Mouse (Mus musculus) MEL (cell line): ENCODE measurements at regions not wholly inside any gene's neighbourhood (a gene's known extent, or its start where the extent isn't known, plus 50 kb on each side); places are given as distances from the start of the nearest gene placed in this dataset.

Experiments
- CHD1 ChIP-seq: IDR thresholded peaks from 2 replicates; pipeline ENCODE4 v1.6.1; 2012; ENCODE audit warnings: low read depth, mild to moderate bottlenecking, inconsistent platforms, low read length, improper control_type of control experiment
- CTCF ChIP-seq, 3 experiments: IDR thresholded peaks in 2 of 3; conservative IDR thresholded peaks in 1 of 3; 2 replicates each; pipeline ENCODE4 v1.5.1; 2011 to 2012; ENCODE audit warnings: low read length in 3 of 3, low read depth in 2 of 3, mild to moderate bottlenecking in 2 of 3, improper control_type of control experiment in 1 of 3, inconsistent platforms in 1 of 3, mixed read lengths in 1 of 3, moderate library complexity in 1 of 3; ENCODE audit not compliant: control insufficient read depth in 1 of 3, insufficient read depth in 1 of 3, poor library complexity in 1 of 3, severe bottlenecking in 1 of 3
- JUND ChIP-seq: IDR thresholded peaks from 2 replicates; pipeline ENCODE4 v1.6.1; 2011; ENCODE audit warnings: low read depth, mild to moderate bottlenecking, improper control_type of control experiment, low read length
- MAX ChIP-seq: IDR thresholded peaks from 2 replicates; pipeline ENCODE4 v1.6.1; 2011; ENCODE audit warnings: low read length, improper control_type of control experiment
- MEF2A ChIP-seq: IDR thresholded peaks from 2 replicates; pipeline ENCODE4 v1.6.1; 2014; ENCODE audit warnings: low read depth, mild to moderate bottlenecking, inconsistent platforms, low read length, improper control_type of control experiment; ENCODE audit not compliant: poor library complexity, insufficient replicate concordance, severe bottlenecking; ENCODE audit errors: extremely low read depth
- POLR2A ChIP-seq, 2 experiments: IDR thresholded peaks; 2 replicates each; pipeline ENCODE4 v1.6.1; 2011 to 2012; ENCODE audit warnings: low read length in 2 of 2, mild to moderate bottlenecking in 2 of 2, control low read depth in 1 of 2, improper control_type of control experiment in 1 of 2, low read depth in 1 of 2, moderate library complexity in 1 of 2; ENCODE audit not compliant: control insufficient read depth in 1 of 2, insufficient read depth in 1 of 2, poor library complexity in 1 of 2
- RAD21 ChIP-seq: IDR thresholded peaks from 2 replicates; pipeline ENCODE4 v1.6.1; 2011; ENCODE audit warnings: mild to moderate bottlenecking, low read depth, low read length, improper control_type of control experiment

GRCm38 (mm10) chr4:47630427-47630826 is 156.0 kb downstream of the Sec61b start:
- TF ChIP-seq MEF2A (no peak), POLR2A (IDR thresholded peaks at IDR 0.05; ENCODE audit: control insufficient read depth in 1 of 2, insufficient read depth in 1 of 2, low read depth in 1 of 2, low read length in 2 of 2, poor library complexity in 1 of 2) (no peak), CTCF (IDR thresholded peaks at IDR 0.05 in 2 of 3, conservative IDR thresholded peaks at IDR 0.05 in 1 of 3; ENCODE audit: control insufficient read depth in 1 of 3, insufficient read depth in 1 of 3, low read depth in 2 of 3, low read length in 3 of 3, poor library complexity in 1 of 3, severe bottlenecking in 1 of 3) (no peak), JUND (no peak), CHD1 (no peak), MAX (no peak), RAD21 (no peak)
